ENCODE assay signal across 9 mouse cellular contexts in the genomic region with DNA sequence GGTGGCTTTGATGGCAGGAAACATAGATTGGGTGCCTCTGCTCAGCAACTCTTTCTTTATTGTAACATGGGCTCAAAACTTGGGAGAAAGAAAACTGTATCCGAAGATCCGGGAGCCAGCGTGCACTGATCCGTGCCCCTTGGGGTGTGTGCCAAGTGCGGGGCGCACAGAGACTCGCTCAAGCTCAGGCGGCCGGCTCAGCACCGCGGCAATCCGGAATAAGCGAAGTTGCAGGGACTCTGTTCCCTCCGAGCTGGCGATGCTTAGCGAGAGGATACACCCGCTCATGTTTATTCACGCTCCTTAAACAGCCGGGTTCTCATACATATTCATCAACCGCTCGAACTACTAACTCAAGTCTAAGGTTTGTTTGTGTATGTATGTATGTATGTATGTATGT. TPM values are rescaled to one million over a fixed set of nuclear protein-coding genes. Genes with fewer than 3 reads are reported as not detected.
DNase-seq lines count a peak whose midpoint lies in the region; ATAC-seq and TF ChIP-seq lines count a peak whose summit lies in the region.
"Had no signal": no experiment of that assay in that cellular context is flagged by ENCODE, and none has a peak within 500 bp of the region (broad histone marks: within the 10 kb centered on the region; RNA-seq: fewer than 3 reads in every experiment).

No protein-coding gene starts in this region.

- ATAC-seq in hindbrain, embryonic 16.5 days = no peak
- no peak for ATAC-seq in monocyte, adult 5-6 weeks (replicated peaks; ENCODE audit: insufficient number of reproducible peaks, low FRiP score, low TSS enrichment, poor library complexity, severe bottlenecking)

- H3K27me3 ChIP-seq in embryonic facial prominence, embryonic 10.5 days (replicated peaks; ENCODE audit: low read depth, poor library complexity, severe bottlenecking) = peaks cover 97% of the 10 kb centered on the region
- peaks cover 29% of the 10 kb centered on the region for H3K27me3 ChIP-seq in hindbrain, embryonic 16.5 days (replicated peaks; ENCODE audit: control insufficient read depth, insufficient read depth, low read length)

- H3K4me2 ChIP-seq in hindbrain, embryonic 16.5 days (ENCODE audit: low read length) = peak overlapping the region; percentile 45

- DNase-seq in left cerebral cortex, postnatal 4 days = peak; percentile 37
- no peak for DNase-seq in left cerebral cortex, adult 2 months (ENCODE audit: extremely low spot score in 1 of 2, low spot score in 2 of 2)
- peak; percentile 65 for DNase-seq in embryonic facial prominence, embryonic 10.5 days (ENCODE audit: low spot score)
- peak; percentile 37 for DNase-seq in naive thymus-derived CD4-positive, alpha-beta T cell, adult 2 months (ENCODE audit: low read depth)
- DNase-seq in urinary bladder, adult 2 months (ENCODE audit: low spot score) = no peak
- no peak for DNase-seq in lung, adult 2 months

- peaks cover 40% of the 10 kb centered on the region for H3K4me1 ChIP-seq in embryonic facial prominence, embryonic 10.5 days
- H3K4me1 ChIP-seq in hindbrain, embryonic 16.5 days (ENCODE audit: control insufficient read depth, insufficient read depth, low read depth, low read length) = peaks cover 5% of the 10 kb centered on the region
- H3K4me1 ChIP-seq in lung, adult 2 months (ENCODE audit: control insufficient read depth, insufficient read depth, low read length) = no peaks in the 10 kb centered on the region

- under 1% methylated on average over 21 of the region's 21 CpGs for WGBS in embryonic facial prominence, embryonic 10.5 days
- under 1% methylated on average over 21 of the region's 21 CpGs for WGBS in hindbrain, embryonic 16.5 days
- 4% methylated on average over 21 of the region's 21 CpGs for WGBS in lung, adult 2 months

- intact Hi-C loops in left cerebral cortex, postnatal 4 days (cut with DNase I) = no loop called here
- intact Hi-C loops in left cerebral cortex, adult 2 months (cut with DNase I) = no loop called here

- no peaks in the 10 kb centered on the region for H3K36me3 ChIP-seq in embryonic facial prominence, embryonic 10.5 days (replicated peaks)
- H3K36me3 ChIP-seq in hindbrain, embryonic 16.5 days (ENCODE audit: control insufficient read depth, insufficient read depth, low read length) = no peaks in the 10 kb centered on the region

- no peak overlapping the region for H3K27ac ChIP-seq in left cerebral cortex, adult 2 months
- no peak overlapping the region for H3K27ac ChIP-seq in embryonic facial prominence, embryonic 10.5 days (replicated peaks)
- H3K27ac ChIP-seq in hindbrain, embryonic 16.5 days (ENCODE audit: low read depth, low read length) = no peak overlapping the region

- TF ChIP-seq POLR2A in lung, adult 2 months (IDR thresholded peaks at IDR 0.05; ENCODE audit: borderline replicate concordance, extremely low read depth, low read depth, low read length) = no peak

- no peak overlapping the region for H3K4me3 ChIP-seq in left cerebral cortex, adult 2 months
- H3K4me3 ChIP-seq in embryonic facial prominence, embryonic 10.5 days = peak overlapping the region; percentile 39
- peak overlapping the region; percentile 11; the same call in 1 of the 2 replicates for H3K4me3 ChIP-seq in hindbrain, embryonic 16.5 days (ENCODE audit: low read length)
- no peak overlapping the region for H3K4me3 ChIP-seq in lung, adult 2 months (replicated peaks; ENCODE audit: extremely low read depth, low read depth, low read length)

- H3K9ac ChIP-seq in hindbrain, embryonic 16.5 days (ENCODE audit: low read depth, low read length) = 0 out of 2 replicates have a peak overlapping the region, but pooled peaks have one; percentile 11

- no peak for TF ChIP-seq CTCF in left cerebral cortex, adult 2 months (IDR thresholded peaks at IDR 0.05)
- TF ChIP-seq CTCF in lung, adult 2 months (IDR thresholded peaks at IDR 0.05; ENCODE audit: insufficient read depth, low read length) = no peak

- no peaks in the 10 kb centered on the region for H3K9me3 ChIP-seq in embryonic facial prominence, embryonic 10.5 days
- H3K9me3 ChIP-seq in hindbrain, embryonic 16.5 days (ENCODE audit: control insufficient read depth, low read length) = no peaks in the 10 kb centered on the region

RNA-seq across cellular contexts. Expression of a gene that starts 10.9 kb away (rescaled TPM):
- 10 to 100 TPM; 10.8 to 11.7 TPM for total RNA-seq in left cerebral cortex, postnatal 4 days (2021)
- total RNA-seq in left cerebral cortex, adult 2 months (2021) = 10 to 100 TPM in 1 of 2 experiments, 1 to 10 TPM in 1; 10.0 to 10.6 TPM
- 2.5 and 3.2 TPM in 2 replicates for polyA plus RNA-seq in embryonic facial prominence, embryonic 10.5 days (2016; fragmentation: Nextera tagmentation; extraction: Ambion mirVana)
- polyA plus RNA-seq in hindbrain, embryonic 16.5 days (2015; fragmentation: Nextera tagmentation; extraction: Ambion mirVana) = 2.2 and 3.6 TPM in 2 replicates
- not detected in 3 replicates for total RNA-seq in monocyte, adult 5-6 weeks (2017)
- 0.06 and 0.07 TPM in 2 replicates for polyA plus RNA-seq in urinary bladder, adult 2 months (2012; rRNA removed)
- 0.87 and 1.5 TPM in 2 replicates for polyA plus RNA-seq in lung, adult 2 months (2012; rRNA removed)

RNA-seq across cellular contexts. Expression of a gene that starts 40.8 kb away (rescaled TPM):
- not detected for total RNA-seq in left cerebral cortex, postnatal 4 days (2021)
- total RNA-seq in left cerebral cortex, adult 2 months (2021) = not detected
- polyA plus RNA-seq in embryonic facial prominence, embryonic 10.5 days (2016; fragmentation: Nextera tagmentation; extraction: Ambion mirVana) = not detected in 2 replicates
- polyA plus RNA-seq in hindbrain, embryonic 16.5 days (2015; fragmentation: Nextera tagmentation; extraction: Ambion mirVana) = not detected in 2 replicates
- total RNA-seq in monocyte, adult 5-6 weeks (2017) = not detected in 3 replicates
- not detected in 2 replicates for polyA plus RNA-seq in urinary bladder, adult 2 months (2012; rRNA removed)
- polyA plus RNA-seq in lung, adult 2 months (2012; rRNA removed) = not detected in 2 replicates
- total RNA-seq: heart, adult 18-20 months had no signal

Comparison
In these comparisons a context has a peak if more than half of its experiments do, and no peak if none do; other contexts are left out.
1. DNase-seq: peak in left cerebral cortex, postnatal 4 days (single experiment), embryonic facial prominence, embryonic 10.5 days (single experiment) and naive thymus-derived CD4-positive, alpha-beta T cell, adult 2 months (single experiment); none in left cerebral cortex, adult 2 months (0 of 2), urinary bladder, adult 2 months (single experiment) and lung, adult 2 months (single experiment).
2. H3K4me3 ChIP-seq: peak in embryonic facial prominence, embryonic 10.5 days (single experiment) and hindbrain, embryonic 16.5 days (single experiment); none in left cerebral cortex, adult 2 months (single experiment) and lung, adult 2 months (single experiment).